8 mouse cellular contexts compared by ENCODE assay signal in genomic region chr16:93711411-93712188, GRCm38 (mm10). TPM values are rescaled to one million over a fixed set of nuclear protein-coding genes. Genes with fewer than 3 reads are reported as not detected.
A peak's percentile ranks its signal among the peaks of the same experiment; 100 is the strongest.
DNase-seq lines count a peak whose midpoint lies in the region; ATAC-seq and TF ChIP-seq lines count a peak whose summit lies in the region.

Gene Dop1b, plus strand, starts transcription at chr16:93711904.

- H3K4me3 ChIP-seq in cortical plate, adult 2 months (ENCODE audit: insufficient read depth, low read length), result peak within 1 kb of the TSS; percentile 89
- H3K4me3 ChIP-seq in megakaryocyte, embryonic 14.5 days (replicated peaks), result peak within 1 kb of the TSS; percentile 96

- no peak for TF ChIP-seq CTCF in cortical plate, adult 2 months (IDR thresholded peaks at IDR 0.05; ENCODE audit: extremely low read depth, insufficient read depth, low read length)

- H3K9me3 ChIP-seq in megakaryocyte, embryonic 14.5 days, result 0 out of 2 replicates have a peak, but pooled peaks cover 2% of the 10 kb centered on the region

- peaks cover 11% of the 10 kb centered on the region for H3K36me3 ChIP-seq in megakaryocyte, embryonic 14.5 days (replicated peaks; ENCODE audit: low read length)

- peak within 1 kb of the TSS; percentile 97 for H3K27ac ChIP-seq in cortical plate, adult 2 months (ENCODE audit: insufficient read depth, low read length)

- TF ChIP-seq POLR2A in cortical plate, adult 2 months (IDR thresholded peaks at IDR 0.05; ENCODE audit: extremely low read depth, insufficient read depth, low read length), result peak; percentile 55; the same call in 1 of the 2 replicates

- DNase-seq in gastrocnemius, adult 8-10 months (ENCODE audit: low spot score in 2 of 2), result peak; percentile 98 to 99
- DNase-seq in hindlimb bud, embryonic 11.5 days (ENCODE audit: extremely low spot score, low read depth, low spot score), result peak; percentile 76
- DNase-seq in left cerebral cortex, adult 8-10 months (ENCODE audit: low spot score in 2 of 2), result peak; percentile 94 to 96
- DNase-seq in right cerebral cortex, postnatal 10 days (ENCODE audit: low spot score in 2 of 2), result peak; percentile 98 to 99
- peak; percentile 100 for DNase-seq in urinary bladder, postnatal 25 days (ENCODE audit: low spot score)

- ATAC-seq in activated CD4-positive, CD25-positive, alpha-beta regulatory T cell, adult 4 months, result peak; percentile 72

- H3K27me3 ChIP-seq in megakaryocyte, embryonic 14.5 days (replicated peaks), result peaks cover 22% of the 10 kb centered on the region

- H3K4me1 ChIP-seq in cortical plate, adult 2 months (ENCODE audit: control insufficient read depth, insufficient read depth, low read length), result peaks cover 4% of the 10 kb centered on the region; the same call in 1 of the 2 replicates
- peaks cover 24% of the 10 kb centered on the region for H3K4me1 ChIP-seq in megakaryocyte, embryonic 14.5 days

RNA-seq across cellular contexts. Expression of gene Dop1b, which starts in this region (rescaled TPM):
- 10 to 100 TPM; 24.5 to 25.5 TPM for polyA plus RNA-seq in activated CD4-positive, CD25-positive, alpha-beta regulatory T cell, adult 4 months (2017; shearing (Covaris generic))
- polyA plus RNA-seq in cortical plate, adult 2 months (2012; rRNA removed), result 89.3 and 92.9 TPM in 2 replicates
- 10 to 100 TPM; 39.7 to 52.0 (median 48.4) TPM for total RNA-seq in gastrocnemius, adult 8-10 months (2022)
- 100 to 1,000 TPM in 2 of 4 experiments, 10 to 100 TPM in 2; 87.2 to 123 (median 102) TPM for total RNA-seq in left cerebral cortex, adult 8-10 months (2022)
- polyA plus RNA-seq in megakaryocyte, embryonic 14.5 days (2012; ENCODE audit: insufficient read depth, low replicate concordance), result 15.5 and 16.9 TPM in 2 replicates

Comparison
In these comparisons a context has a peak if more than half of its experiments do, and no peak if none do; other contexts are left out.
1. Peak in every context shown above with its lines: DNase-seq, ATAC-seq, H3K4me3 ChIP-seq and H3K27ac ChIP-seq.